Mouse (Mus musculus) frontal cortex, postnatal 36 days (tissue): ENCODE measurements around the gene Unc79.

Experiments
- DNase-seq, 2 experiments: peaks; one replicate each; pipeline ENCODE4 v3.0.0; 2022; ENCODE audit warnings: low spot score in 2 of 2

The Unc79 gene

GRCm38 (mm10) chr12:103202592-103203544 lies 254.2 kb downstream of the Unc79 start:
- no peak for DNase-seq

DNA sequence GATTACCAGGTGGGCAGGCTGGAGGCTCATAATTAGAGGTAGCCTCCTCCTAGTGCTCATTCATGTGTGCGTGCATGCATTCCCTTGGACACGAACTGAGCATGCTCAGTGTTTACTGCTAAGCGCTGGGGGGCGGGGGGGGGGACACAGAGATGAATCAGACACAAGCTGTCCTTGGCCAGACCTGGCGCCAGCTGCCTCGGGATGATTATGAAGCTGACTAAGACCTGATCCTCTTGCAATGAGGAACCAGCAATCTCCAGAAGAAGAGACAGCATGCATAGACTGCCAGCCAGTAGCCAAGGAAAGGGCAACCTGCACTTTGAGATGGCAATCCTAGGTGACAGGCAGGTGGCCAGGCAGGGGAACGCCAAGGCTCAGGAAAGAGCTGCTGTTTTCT lies 256.9 kb downstream of the Unc79 start:
- DNase-seq = no peak

GRCm38 (mm10) chr12:103209581-103209980 lies 260.9 kb downstream of the Unc79 start:
- no peak for DNase-seq

DNA sequence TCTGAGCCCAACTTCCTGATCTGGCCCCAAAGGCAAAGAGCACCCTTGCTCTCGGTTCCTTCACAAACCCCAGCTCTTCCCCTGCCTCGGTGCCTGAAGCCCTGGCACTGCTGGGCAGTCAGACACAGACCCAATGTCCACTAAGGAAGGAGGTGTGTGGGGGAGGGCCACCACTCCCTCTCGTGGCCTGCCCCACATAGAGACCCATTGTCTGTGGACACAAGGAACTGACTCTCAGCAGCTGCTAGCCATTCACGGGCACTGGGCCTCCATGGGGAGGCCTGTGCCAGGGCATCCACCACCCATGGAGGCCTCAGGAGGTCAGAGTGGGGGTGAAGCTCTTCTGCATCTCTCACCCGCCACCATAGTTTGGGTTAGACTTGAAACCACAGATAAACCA lies 262.4 kb downstream of the Unc79 start:
- no peak for DNase-seq

GRCm38 (mm10) chr12:103213591-103213990 lies 264.9 kb downstream of the Unc79 start:
- DNase-seq = no peak

DNA sequence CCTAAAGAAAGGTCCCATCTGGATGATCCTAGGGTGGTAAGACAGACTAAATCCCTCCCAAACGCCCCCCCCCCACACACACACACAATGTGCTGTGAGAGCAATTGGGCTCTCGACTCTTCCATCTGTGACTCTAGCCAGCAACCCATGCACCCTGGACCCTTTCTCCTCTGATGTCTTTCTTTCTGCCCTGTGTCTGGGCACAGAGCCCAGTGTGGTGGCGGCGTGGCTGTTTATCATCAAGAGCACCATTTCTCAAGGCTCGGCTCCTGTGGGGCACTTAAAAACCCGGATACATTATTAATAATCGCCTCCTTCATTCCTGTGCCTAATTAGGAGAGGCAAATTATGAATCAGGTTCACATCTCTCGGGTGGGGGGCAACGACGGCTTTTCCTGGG lies 265.6 kb downstream of the Unc79 start:
- no peak for DNase-seq

- DNase-seq = no peak
Measured at GRCm38 (mm10) chr12:103214797-103215196, 266.1 kb downstream of the Unc79 start.

- DNase-seq = no peak
Measured at GRCm38 (mm10) chr12:103215877-103216610, 267.4 kb downstream of the Unc79 start.

GRCm38 (mm10) chr12:103223671-103224070 lies 275.0 kb downstream of the Unc79 start:
- no peak for DNase-seq

DNA sequence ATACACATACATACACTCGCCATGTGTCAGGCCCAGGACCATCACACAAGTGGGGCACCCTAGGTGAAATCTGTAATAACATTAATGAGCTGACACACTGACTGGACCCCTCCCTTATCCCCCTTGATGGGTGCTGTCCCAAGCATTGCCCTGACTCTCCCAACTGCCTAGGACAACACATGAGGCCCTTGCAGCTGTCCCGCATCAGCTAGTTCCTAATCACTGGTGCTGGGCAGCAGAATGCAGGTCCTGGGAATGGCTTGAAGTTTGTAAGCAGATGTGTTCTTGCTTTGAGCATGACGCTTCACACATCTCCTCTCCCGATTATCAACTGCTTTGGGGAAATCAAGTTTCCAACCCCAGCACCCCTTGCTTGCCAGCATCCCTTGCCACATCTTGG lies 277.5 kb downstream of the Unc79 start:
- DNase-seq = no peak

- no peak for DNase-seq
Measured at GRCm38 (mm10) chr12:103229058-103229457, 280.4 kb downstream of the Unc79 start.
